Mouse (Mus musculus): Measurements from ENCODE around the gene Mrgpra1.
"Not testable (repeated sequence)": the region's sequence is repeated elsewhere in the genome, so short reads cannot be mapped to it uniquely, and the experiment has no call there.

Mrgpra1 gene

GRCm38 (mm10) chr7:47354140-47354539 lies at the start of gene Mrgpra1:
TSS of gene Mrgpra1 (minus strand) at chr7:47354240.
- in situ Hi-C loops (cut with MboI; ENCODE audit: low pct_unique_long_range_greater_than_20kb in 1 of 2, low sequenced_read_pairs in 2 of 2, unreplicated experiment in 1 of 2) = loop anchor here in 1 of 2 experiments (25.0 kb wide), 1 partner anchor 308 kb away; no protein-coding TSS in a partner anchor

- in situ Hi-C loops (cut with MboI; ENCODE audit: low pct_unique_long_range_greater_than_20kb in 1 of 2, low sequenced_read_pairs in 2 of 2, unreplicated experiment in 1 of 2) = no loop called here
These were observed 47.1 kb upstream of the Mrgpra1 start for GRCm38 (mm10) chr7:47401125-47401524.

GRCm38 (mm10) chr7:47348421-47348820 lies 5.6 kb downstream of the Mrgpra1 start:
- in situ Hi-C loops (cut with MboI; ENCODE audit: low pct_unique_long_range_greater_than_20kb in 1 of 2, low sequenced_read_pairs in 2 of 2, unreplicated experiment in 1 of 2) = no loop called here

GRCm38 (mm10) chr7:47345905-47346478 lies 8.0 kb downstream of the Mrgpra1 start:
- in situ Hi-C loops (cut with MboI; ENCODE audit: low pct_unique_long_range_greater_than_20kb in 1 of 2, low sequenced_read_pairs in 2 of 2, unreplicated experiment in 1 of 2) = no loop called here

GRCm38 (mm10) chr7:47341887-47342286 lies 12.2 kb downstream of the Mrgpra1 start:
- in situ Hi-C loops (cut with MboI; ENCODE audit: low pct_unique_long_range_greater_than_20kb in 1 of 2, low sequenced_read_pairs in 2 of 2, unreplicated experiment in 1 of 2) = not testable (repeated sequence)

GRCm38 (mm10) chr7:47341389-47341788 lies 12.7 kb downstream of the Mrgpra1 start:
- in situ Hi-C loops (cut with MboI; ENCODE audit: low pct_unique_long_range_greater_than_20kb in 1 of 2, low sequenced_read_pairs in 2 of 2, unreplicated experiment in 1 of 2) = not testable (repeated sequence)

GRCm38 (mm10) chr7:47318299-47318698 lies 35.7 kb downstream of the Mrgpra1 start:
- in situ Hi-C loops (cut with MboI; ENCODE audit: low pct_unique_long_range_greater_than_20kb in 1 of 2, low sequenced_read_pairs in 2 of 2, unreplicated experiment in 1 of 2) = loop anchor here in 1 of 2 experiments (25.0 kb wide), 1 partner anchor 369 kb away; no protein-coding TSS in a partner anchor

GRCm38 (mm10) chr7:47312289-47312688 lies 41.8 kb downstream of the Mrgpra1 start:
- in situ Hi-C loops (cut with MboI; ENCODE audit: low pct_unique_long_range_greater_than_20kb in 1 of 2, low sequenced_read_pairs in 2 of 2, unreplicated experiment in 1 of 2) = loop anchor here in 1 of 2 experiments (25.0 kb wide), 1 partner anchor 375 kb away; no protein-coding TSS in a partner anchor

GRCm38 (mm10) chr7:47309855-47310254 lies 44.2 kb downstream of the Mrgpra1 start:
- in situ Hi-C loops (cut with MboI; ENCODE audit: low pct_unique_long_range_greater_than_20kb in 1 of 2, low sequenced_read_pairs in 2 of 2, unreplicated experiment in 1 of 2) = loop anchor here in 1 of 2 experiments (25.0 kb wide), 1 partner anchor 377 kb away; no protein-coding TSS in a partner anchor

GRCm38 (mm10) chr7:47304661-47305060 lies 49.4 kb downstream of the Mrgpra1 start:
- in situ Hi-C loops (cut with MboI; ENCODE audit: low pct_unique_long_range_greater_than_20kb in 1 of 2, low sequenced_read_pairs in 2 of 2, unreplicated experiment in 1 of 2) = loop anchor here in 1 of 2 experiments (25.0 kb wide), 1 partner anchor 383 kb away; no protein-coding TSS in a partner anchor

- in situ Hi-C loops (cut with MboI; ENCODE audit: low pct_unique_long_range_greater_than_20kb in 1 of 2, low sequenced_read_pairs in 2 of 2, unreplicated experiment in 1 of 2) = loop anchor here in 1 of 2 experiments (25.0 kb wide), 1 partner anchor 388 kb away; no protein-coding TSS in a partner anchor
These were observed 54.4 kb downstream of the Mrgpra1 start for GRCm38 (mm10) chr7:47299612-47300011.

Data from mouse embryonic stem cell (cell line).